8 mouse cellular contexts compared by ENCODE assay signal in genomic region chr6:88725590-88725989, GRCm38 (mm10). TPM values are rescaled to one million over a fixed set of nuclear protein-coding genes. Genes with fewer than 3 reads are reported as not detected.
A peak's percentile ranks its signal among the peaks of the same experiment; 100 is the strongest.
DNase-seq lines count a peak whose midpoint lies in the region; ATAC-seq and TF ChIP-seq lines count a peak whose summit lies in the region.

No protein-coding gene starts in this region.

- H3K4me1 ChIP-seq in lung, embryonic 14.5 days (ENCODE audit: insufficient read depth) = peaks cover 7% of the 10 kb centered on the region; the same call in 1 of the 2 replicates
- peaks cover 21% of the 10 kb centered on the region for H3K4me1 ChIP-seq in kidney, embryonic 16.5 days (ENCODE audit: insufficient read depth, low read length)
- H3K4me1 ChIP-seq in neural tube, embryonic 15.5 days = peaks cover 37% of the 10 kb centered on the region

- peak; percentile 64 for TF ChIP-seq CTCF in lung, embryonic 14.5 days (IDR thresholded peaks at IDR 0.05; ENCODE audit: low read depth)

- no peak for ATAC-seq in cerebellum, adult (ENCODE audit: insufficient number of reproducible peaks, low FRiP score, low TSS enrichment)
- no peak for ATAC-seq in lung, embryonic 14.5 days (ENCODE audit: insufficient read depth)
- no peak for ATAC-seq in kidney, embryonic 16.5 days (ENCODE audit: low FRiP score, low TSS enrichment)
- ATAC-seq in neural tube, embryonic 15.5 days (ENCODE audit: low FRiP score) = no peak

- no peaks in the 10 kb centered on the region for H3K27me3 ChIP-seq in lung, embryonic 14.5 days (ENCODE audit: insufficient read depth, low read length)
- no peaks in the 10 kb centered on the region for H3K27me3 ChIP-seq in kidney, embryonic 16.5 days (ENCODE audit: insufficient read depth, low read length)
- peaks cover 10% of the 10 kb centered on the region; the same call in 1 of the 2 replicates for H3K27me3 ChIP-seq in neural tube, embryonic 15.5 days (replicated peaks)

- H3K9me3 ChIP-seq in lung, embryonic 14.5 days (ENCODE audit: low read depth, low read length) = no peaks in the 10 kb centered on the region
- H3K9me3 ChIP-seq in kidney, embryonic 16.5 days (ENCODE audit: low read length) = no peaks in the 10 kb centered on the region
- H3K9me3 ChIP-seq in neural tube, embryonic 15.5 days (replicated peaks) = no peaks in the 10 kb centered on the region

- 40% methylated on average over 7 of the region's 7 CpGs for WGBS in lung, embryonic 14.5 days
- WGBS in kidney, embryonic 16.5 days = 52% methylated on average over 7 of the region's 7 CpGs
- 56% methylated on average over 7 of the region's 7 CpGs for WGBS in neural tube, embryonic 15.5 days

- peak; percentile 63 for DNase-seq in cerebellum, adult 11-12 months
- peak; percentile 53 for DNase-seq in lung, embryonic 14.5 days
- DNase-seq in lung, postnatal 25 days (ENCODE audit: low spot score) = no peak
- DNase-seq in adrenal gland, postnatal 25 days = no peak
- no peak for DNase-seq in ovary, postnatal 36 days (ENCODE audit: low spot score)

- H3K4me3 ChIP-seq in lung, embryonic 14.5 days (ENCODE audit: low read depth, low read length) = peak overlapping the region; percentile 65
- H3K4me3 ChIP-seq in kidney, embryonic 16.5 days (ENCODE audit: low read length) = peak overlapping the region; percentile 17
- H3K4me3 ChIP-seq in neural tube, embryonic 15.5 days (replicated peaks) = peak overlapping the region; percentile 52

- peaks cover 9% of the 10 kb centered on the region; the same call in 1 of the 2 replicates for H3K36me3 ChIP-seq in lung, embryonic 14.5 days (ENCODE audit: insufficient read depth)
- H3K36me3 ChIP-seq in kidney, embryonic 16.5 days (ENCODE audit: insufficient read depth, low read length) = no peaks in the 10 kb centered on the region
- no peaks in the 10 kb centered on the region for H3K36me3 ChIP-seq in neural tube, embryonic 15.5 days

- peak overlapping the region; percentile 79 for H3K9ac ChIP-seq in lung, embryonic 14.5 days
- 0 out of 2 replicates have a peak overlapping the region, but pooled peaks have one; percentile 57 for H3K9ac ChIP-seq in kidney, embryonic 16.5 days (replicated peaks; ENCODE audit: low read length)
- H3K9ac ChIP-seq in neural tube, embryonic 15.5 days (replicated peaks) = no peak overlapping the region

- peak overlapping the region; percentile 79 for H3K4me2 ChIP-seq in lung, embryonic 14.5 days
- H3K4me2 ChIP-seq in kidney, embryonic 16.5 days (replicated peaks; ENCODE audit: low read depth, low read length) = peak overlapping the region; percentile 98
- H3K4me2 ChIP-seq in neural tube, embryonic 15.5 days = peak overlapping the region; percentile 94

- H3K27ac ChIP-seq in lung, embryonic 14.5 days (ENCODE audit: low read depth) = peak overlapping the region; percentile 36; the same call in 1 of the 2 replicates
- H3K27ac ChIP-seq in kidney, embryonic 16.5 days (ENCODE audit: low read length) = peak overlapping the region; percentile 88; the same call in 1 of the 2 replicates
- no peak overlapping the region for H3K27ac ChIP-seq in neural tube, embryonic 15.5 days (replicated peaks)

RNA-seq across cellular contexts. Expression of gene Mgll, which starts 1.4 kb away (rescaled TPM):
- polyA plus RNA-seq in lung, embryonic 14.5 days (2014; fragmentation: Nextera tagmentation; extraction: Ambion mirVana) = 71.5 and 72.4 TPM in 2 replicates
- polyA plus RNA-seq in kidney, embryonic 16.5 days (2015; fragmentation: Nextera tagmentation; extraction: Ambion mirVana) = 40.2 and 48.0 TPM in 2 replicates
- polyA plus RNA-seq in neural tube, embryonic 15.5 days (2015; fragmentation: Nextera tagmentation; extraction: Ambion mirVana) = 72.1 and 74.7 TPM in 2 replicates
- 164 and 179 TPM in 2 replicates for total RNA-seq in adrenal gland, postnatal 25 days (2021)

Comparison
In these comparisons a context has a peak if more than half of its experiments do, and no peak if none do; other contexts are left out.
1. DNase-seq: peak in cerebellum, adult 11-12 months (single experiment) and lung, embryonic 14.5 days (single experiment); none in lung, postnatal 25 days (single experiment), adrenal gland, postnatal 25 days (single experiment) and ovary, postnatal 36 days (single experiment).
2. Peak in every context shown above with its lines, with median percentiles within 50 percentile points of each other: H3K4me2 ChIP-seq and H3K4me3 ChIP-seq.